Mouse (Mus musculus) 3T3-L1 (cell line): ENCODE results near the gene Ccm2l.

ENCODE experiments used
- DNase-seq: peaks from one replicate; pipeline ENCODE4 v3.0.0-alpha.2; 2015; ENCODE audit warnings: low read depth, low spot score

Ccm2l gene

DNA sequence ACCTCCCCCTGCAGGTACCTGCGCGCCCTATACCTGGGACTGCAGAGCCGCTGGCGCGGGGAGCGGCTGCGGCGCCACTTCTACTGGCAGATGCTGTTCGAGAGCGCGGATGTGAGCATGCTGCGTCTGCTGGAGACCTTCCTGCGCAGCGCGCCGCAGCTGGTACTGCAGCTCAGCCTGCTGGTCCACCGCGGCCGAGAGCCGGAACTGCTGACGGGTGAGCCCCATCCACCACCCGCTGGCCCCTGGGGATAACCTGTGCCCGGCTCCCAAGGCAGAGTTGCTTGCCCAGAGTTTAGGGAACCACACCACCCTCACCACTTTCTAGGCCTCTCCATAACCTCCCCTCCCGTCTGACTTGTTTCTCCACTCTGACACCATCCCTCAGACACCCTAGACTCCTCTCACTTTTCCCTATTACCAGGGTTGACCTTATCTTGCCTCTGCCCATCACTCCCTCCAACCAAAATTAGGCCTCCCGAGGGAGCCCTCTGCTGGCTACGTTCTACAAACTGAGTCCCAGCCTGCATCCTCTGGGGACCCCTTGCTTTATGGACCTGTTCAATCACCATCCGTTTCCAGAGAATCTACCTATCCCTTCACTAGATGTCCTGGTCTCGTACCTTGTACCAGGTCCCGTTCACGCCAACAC is 12.9 kb upstream of the Ccm2l start:
- DNase-seq, result no peak

DNA sequence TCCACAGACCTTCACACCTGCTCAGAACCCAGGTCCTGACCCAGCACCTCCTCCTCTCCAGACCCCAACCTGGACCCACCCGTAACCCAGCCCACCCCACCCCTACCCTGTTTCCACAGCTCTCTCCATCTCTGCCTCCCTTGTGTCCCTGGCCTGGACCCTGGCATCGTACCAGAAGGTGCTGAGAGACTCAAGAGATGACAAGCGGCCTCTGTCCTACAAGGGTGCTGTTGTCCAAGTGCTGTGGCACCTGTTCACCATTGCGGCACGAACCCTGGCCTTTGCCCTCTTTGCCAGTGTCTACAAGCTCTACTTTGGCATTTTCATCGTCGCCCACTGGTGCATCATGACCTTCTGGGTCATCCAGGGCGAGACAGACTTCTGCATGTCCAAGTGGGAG is 11.9 kb upstream of the Ccm2l start:
- DNase-seq, result no peak

DNA sequence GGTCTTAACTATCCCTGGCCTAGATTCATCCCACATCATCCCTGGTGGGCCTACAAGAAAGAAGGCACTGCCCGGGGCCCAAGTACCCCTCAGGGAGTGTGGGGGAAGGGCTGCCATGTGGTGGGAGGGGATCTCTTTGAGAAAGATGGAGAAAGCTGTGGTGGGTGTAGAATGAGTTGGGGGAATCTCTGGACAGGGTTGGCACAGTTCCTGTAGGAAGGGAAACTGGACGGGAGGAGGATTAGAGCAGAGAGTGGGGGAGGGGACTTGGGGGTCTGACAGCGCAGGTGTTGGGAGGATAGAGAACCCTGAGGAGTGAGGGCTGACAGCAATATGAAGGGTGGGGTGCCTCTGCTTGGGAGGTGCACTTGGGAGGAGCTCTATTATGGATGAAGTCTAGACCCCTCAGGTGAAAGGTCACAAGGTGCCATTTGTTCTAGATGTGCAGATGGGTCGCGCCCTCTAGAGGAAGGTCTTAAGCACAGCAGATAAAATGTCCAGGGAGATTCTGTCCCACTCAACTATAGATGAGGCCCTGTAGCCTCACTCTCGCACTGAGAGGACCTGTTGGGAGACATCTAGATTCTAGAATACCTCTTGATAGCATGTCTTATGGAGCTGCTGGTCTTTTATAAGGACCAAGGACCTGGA is 10.4 kb upstream of the Ccm2l start:
- no peak for DNase-seq

DNA sequence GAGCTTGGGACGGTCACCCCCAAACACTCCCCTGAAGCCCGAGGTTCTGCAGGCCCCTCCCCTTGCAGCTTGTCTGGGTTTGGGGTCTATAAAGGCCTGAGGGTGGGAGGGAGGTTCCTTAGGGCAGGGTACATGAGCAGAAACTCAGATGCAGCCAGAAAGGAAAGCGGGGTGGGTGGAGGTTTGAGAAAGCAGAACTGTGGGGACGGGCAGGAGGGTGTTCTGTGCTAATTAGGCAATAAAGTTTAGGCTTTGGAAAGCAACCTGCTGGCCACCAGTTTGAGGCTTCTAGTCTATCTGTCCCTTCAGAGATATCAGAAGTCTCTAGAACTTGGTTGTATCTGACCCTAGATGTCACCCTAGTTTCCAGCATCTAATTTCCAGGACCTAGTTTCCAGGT is 7.4 kb upstream of the Ccm2l start:
- no peak for DNase-seq

DNA sequence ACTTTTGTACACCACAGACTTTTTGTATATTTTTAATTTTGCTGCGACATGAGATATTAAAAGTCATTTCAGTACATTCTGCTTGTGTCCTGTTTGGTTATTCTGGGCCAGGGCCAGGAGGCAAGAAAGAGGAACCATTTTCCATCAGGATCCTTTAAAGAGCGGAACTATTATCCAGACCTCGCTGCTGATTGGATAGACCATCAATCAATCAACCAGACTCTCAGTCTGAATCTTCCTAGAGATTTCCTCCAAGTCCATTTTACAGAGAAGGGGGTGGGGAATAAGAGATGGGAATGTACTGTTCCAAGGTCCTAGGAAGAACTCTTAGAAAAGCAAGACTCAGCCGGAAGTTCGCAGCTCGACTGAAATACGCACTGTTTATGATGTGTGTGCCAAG is 5.5 kb upstream of the Ccm2l start:
- DNase-seq, result no peak

DNA sequence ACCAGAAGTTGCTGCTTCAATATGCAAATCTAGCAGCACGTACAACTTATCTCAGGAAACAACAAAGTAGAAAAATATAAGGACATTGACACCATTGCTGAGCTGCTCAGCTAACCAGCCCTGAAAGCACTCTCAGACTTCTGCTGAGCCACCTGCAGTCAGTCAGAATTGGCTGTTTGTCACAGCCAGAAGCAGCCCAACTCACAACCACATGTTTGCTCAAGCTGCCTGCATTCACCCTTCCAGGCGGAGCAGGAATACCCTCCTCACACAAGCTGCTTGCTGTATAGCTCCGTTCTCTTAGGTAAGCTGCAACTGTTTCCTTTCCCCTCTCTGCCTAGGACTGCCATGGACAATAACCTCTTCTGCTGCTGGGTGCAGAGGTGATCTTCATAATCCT is 2.4 kb upstream of the Ccm2l start:
- DNase-seq, result no peak

DNA sequence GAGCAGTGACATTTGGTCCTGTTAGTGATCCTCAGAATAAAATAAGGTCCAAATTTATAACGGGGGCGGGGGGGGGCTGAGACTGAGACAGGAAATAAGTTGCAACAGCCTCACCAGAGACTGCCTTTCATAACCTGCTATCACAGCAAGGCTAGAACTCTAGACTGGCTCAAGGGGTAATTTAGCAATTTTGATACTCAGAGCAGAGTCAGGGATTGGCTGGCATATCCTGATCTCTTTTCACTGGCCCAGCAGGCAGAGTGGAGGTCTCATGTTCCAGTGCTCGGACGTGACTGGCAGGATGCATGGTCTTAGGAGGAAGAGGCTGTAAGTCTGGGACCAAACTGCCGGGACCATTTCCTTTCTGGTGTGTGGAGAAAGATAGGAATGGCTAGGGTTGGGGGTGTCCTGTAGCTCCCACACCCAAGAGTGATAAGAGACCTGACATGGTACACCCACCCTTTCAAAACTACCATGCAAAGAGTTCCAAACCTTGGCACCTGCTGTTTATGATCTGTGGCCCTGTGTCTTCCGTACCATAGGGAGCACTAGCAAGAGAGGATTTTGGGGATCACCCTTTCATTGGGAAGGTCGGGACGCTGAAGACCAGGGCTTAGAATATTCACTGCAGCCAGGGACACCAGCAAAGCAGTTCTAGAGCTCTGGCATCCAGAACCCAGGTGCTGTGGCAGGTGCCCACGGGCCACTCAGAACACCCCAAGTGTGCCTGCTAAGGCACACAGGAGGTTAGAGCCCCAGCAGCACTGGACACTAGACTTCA is 1.4 kb upstream of the Ccm2l start:
- DNase-seq, result no peak

DNA sequence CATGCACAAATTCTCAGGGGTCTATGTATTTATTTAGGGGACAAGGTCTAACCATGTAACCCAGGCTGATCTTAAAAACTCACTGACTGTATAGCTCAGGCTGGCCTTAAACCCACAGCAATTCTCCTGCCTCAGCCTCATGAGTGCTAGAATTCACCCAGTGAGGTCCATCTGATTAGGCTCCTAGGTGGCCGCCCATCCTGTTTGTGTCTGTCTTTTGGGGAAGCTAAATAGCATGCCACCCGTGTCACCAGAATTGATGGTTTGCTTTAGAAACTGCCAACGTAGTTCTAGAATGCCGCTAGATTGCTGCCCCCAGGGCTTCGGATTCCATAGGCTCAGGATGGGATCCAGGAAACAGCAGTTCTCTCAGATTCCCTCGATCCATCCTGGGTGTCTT is 1.2 kb downstream of the Ccm2l start:
- DNase-seq, result no peak

DNA sequence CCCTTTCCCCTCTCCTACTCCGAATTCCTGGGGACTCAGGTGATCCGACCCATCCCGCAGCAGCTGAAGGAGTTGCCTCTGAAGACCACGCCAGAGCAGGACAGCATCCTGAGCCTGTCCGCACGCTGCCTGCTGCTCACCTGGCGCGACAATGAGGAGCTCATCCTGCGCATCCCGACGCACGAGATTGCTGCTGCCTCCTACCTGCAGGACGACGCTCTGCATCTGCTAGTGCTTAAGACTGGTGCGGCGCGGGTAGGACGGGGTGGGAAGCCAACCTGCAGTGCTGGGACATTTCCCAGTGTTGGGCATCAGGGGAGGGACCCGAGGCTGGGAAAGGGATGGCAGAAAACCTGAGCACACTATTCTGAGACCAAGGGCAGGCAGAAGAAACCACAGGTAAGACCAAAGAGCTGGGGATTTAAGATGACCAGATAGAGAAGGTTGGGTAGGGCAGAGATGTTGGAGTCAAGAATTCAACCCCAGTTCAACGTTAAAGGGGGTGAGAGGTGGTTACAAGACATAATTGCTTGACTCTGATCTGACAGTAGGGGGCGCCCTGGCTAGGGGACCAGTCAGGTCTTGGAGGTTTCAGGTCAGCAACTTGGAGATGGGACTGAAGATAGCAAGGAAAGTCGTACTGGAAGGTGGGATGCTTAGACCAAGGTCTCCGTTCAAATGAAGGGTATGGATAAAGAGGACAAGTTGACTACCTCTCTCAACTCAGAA is 5.2 kb downstream of the Ccm2l start:
- DNase-seq, result no peak

DNA sequence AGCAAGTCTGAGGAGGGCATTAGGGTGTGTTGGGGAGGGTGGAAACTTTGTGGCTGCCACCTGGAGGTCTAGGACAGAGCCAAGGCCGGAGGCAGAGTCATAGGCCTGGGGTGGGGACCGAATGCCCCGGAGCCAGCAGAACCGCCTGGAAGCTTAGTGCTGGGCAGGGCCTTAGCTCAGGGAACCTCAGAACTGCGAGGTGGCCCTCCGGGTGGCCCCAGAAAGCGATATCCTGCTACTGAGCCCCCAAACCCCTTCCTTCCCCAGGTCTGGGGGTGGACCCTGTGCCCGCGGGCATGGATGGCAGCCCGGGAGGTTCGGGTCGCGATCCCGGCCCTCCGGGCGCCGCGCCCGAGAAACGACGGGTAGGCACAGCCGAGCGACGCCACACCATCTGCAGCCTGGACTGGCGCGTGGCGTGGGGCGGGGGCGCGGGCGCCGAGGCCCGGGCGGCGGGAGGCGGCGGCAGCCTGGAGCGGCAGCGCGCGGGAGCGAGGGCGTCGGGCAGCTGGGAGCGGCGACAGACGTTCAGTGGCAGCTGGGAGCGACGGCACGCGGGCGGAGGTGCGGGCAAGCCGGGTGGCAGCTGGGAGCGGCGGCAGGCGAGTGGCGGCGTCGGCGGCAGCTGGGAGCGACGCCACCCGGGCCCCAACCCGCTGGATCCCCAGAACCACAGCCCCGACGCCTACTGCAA is 5.9 kb downstream of the Ccm2l start:
- no peak for DNase-seq

DNA sequence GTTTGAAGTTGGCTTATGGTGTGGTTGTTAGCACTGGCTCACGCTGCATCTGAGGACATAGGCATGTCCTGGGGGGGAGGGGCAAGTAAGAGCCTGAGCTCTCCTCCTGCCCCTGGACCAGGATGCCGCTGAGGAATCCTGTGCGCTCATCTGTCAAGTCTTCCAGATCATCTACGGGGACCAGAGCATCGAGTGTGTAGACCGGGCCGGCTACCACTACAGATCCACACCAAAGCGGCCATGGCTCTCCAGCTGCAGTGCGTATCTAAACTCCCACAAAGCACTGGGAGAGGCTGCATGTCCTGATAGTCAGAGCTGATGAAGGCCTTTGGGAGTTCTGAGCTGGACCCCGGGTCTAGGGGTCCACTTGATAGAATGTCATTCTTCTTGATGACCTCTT is 8.9 kb downstream of the Ccm2l start:
- DNase-seq, result no peak

DNA sequence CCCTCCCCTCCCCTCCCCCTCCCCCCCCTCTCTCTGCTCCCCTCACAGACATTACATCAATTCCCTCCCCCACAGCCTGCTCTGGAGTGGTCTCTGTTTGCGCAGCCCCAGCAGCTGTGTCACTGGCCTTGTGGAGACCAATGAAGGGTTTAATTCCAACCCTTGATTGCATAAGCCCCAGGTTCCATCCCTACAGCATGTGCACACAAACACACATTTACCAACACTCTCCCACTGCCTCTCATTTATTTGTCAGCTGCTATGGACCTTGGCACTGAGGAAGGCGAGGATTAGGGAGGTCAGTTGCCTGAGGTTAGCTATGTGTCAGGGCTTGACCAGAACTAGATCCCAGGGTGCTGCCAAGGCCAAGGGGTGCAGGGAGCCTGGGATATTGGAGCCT is 10.2 kb downstream of the Ccm2l start:
- DNase-seq, result no peak

DNA sequence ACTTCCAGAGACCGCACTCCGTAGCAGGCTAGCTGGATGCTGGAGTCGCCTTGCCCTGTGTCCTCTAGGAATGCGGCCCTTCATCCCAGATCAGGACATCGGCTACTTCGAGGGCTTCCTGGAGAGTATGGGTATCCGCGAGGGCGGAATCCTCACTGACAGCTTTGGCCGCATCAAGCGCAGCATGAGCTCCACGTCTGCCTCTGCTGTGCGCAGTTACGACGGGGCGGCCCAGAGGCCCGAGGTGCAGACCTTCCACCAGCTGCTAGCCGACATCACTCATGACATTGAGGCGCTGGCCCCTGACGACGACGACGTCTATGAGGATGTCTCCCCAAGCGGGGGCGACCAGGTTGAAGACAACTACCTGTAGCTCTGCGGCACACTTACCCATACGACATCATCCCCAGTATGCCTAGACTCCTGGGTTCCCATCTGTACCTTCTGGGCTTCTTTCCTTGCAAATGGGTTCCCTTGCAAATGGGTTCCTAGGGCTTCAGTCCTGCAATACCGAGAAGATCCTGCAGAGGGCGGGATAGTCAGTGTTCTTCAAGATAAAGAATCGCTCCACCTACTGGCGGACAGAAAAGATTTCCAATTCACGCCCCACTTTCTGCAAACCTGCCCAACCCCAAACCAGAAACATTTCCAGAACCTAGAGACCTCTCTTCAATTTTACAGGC is 15.2 kb downstream of the Ccm2l start:
- DNase-seq, result peak; percentile 97

DNA sequence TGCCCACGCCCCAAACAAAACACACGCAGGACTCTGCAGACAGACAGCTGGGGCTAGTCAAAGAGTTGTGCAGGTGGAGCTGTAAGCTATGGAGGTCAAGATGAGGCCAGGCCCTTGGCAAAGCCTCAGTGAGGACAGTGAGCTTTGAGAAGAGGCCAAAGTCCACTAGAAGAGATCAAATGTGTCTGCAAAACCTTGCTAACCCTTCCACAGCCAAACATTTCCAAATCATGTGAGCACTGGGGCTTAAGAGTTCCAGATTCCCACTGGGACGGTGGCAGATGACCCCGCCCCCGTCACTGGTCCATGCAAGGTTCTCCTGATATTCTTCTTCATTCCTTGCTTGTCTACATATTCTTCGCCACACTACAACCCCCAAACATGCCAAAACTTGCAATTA is 16.1 kb downstream of the Ccm2l start:
- DNase-seq, result no peak

DNA sequence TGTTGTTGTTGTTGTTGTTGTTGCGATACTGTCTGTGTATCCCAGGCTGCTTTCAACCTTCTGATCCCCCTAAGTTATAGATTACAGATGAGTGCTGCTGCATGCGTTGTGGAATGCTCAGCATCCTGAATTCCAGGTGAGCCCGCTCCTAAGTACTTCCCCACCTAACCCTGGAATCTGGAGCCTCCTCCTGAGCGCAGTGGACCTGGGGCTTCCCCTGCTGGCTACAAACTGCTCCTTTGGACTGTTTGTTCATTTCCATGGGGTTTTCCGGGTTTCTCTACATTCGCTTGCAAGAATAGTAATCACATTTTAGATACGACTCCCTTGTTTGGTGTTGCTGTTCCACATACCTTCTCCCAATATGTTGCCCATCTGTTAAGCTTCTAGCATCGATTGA is 17.5 kb downstream of the Ccm2l start:
- no peak for DNase-seq

DNA sequence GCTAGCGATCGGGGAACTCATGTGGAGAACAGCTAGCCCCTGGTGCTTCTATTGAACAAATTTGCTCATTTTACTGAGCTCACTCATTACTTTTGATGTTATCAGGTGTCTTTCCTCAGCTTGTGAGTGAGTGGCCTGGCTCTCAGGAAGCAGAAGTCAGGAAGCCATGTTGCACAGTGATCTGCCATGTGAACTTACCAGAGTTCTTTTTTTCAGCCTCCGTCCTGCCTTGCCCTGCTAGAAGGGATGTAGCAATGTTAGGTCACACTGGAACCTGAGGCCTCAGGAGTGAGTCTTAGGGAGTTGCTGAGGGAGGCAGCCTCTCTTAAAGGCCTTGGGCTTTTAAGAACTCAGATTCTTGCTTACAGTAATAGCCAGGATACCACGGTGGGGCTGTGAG is 18.1 kb downstream of the Ccm2l start:
- DNase-seq, result no peak

DNA sequence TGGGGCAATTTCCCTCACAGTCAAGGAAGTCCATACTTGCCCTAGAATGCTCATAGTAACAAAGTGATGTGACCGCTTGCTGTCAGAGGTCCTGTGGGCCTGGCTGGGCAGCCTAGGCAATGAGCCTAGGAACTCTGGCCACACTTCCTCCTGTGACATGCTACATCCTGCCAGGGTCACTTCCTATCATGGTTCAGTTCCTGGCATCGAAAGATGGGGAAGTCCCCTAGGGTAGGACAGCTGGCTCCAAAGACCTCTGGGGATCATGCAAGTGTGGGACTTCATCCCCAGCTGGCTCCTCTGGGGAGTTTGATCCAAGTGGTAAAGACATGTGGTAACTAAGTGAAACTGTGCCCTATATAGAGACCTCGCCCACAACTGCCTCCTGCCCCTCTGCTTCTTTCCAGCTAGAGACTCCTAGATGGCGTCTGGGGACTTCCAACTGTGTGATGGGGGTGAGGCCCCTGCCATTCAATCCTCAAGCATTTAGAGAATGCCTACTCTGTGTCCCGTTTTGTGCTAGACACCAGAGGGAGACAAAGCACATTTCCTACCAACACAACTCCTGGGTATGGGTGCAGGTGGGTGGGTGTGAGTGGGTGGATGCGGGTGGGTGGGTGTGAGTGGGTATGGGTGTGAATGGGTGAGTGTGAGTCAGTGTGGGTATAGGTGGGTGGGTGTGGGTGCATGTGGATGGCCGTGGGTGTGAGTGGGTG is 18.7 kb downstream of the Ccm2l start:
- no peak for DNase-seq

DNA sequence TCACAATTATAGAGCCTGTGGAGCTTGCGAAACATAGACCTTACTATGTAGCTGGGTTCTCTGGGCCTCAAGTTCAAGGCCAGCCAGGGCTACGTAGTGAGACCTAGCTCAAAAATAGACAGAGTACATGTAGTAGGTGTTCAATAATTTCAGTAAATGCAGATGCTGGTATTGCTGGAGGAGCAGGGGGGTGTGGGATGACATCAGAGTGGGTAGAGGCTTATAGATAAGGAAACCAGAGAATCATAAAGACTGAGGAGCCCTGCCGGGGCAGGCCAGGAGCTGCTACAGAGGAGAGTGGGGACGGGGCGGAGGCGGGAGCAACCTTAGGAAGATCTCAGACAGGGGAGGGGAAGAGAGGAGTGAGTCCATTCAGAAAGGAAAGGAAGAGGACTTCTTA is 19.8 kb downstream of the Ccm2l start:
- no peak for DNase-seq

DNA sequence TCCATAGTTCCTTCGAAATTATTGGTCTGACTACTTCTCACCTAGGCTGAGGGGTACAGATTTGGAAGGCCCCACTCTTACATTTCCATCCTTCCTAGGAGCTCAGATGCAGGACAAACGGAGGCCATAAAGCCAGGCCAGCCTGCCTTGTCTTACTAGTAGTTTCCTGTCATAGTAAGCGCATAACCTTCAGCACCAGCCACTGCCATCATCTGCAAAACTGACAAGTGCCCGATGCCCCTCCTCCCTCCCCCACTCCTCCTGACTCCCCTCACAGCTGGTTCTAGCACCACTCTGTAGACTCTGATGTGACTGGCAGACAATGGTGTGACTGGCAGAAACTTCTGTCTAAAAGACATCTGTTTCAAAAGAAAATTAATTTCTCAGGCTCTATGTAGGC is 20.4 kb downstream of the Ccm2l start:
- no peak for DNase-seq

DNA sequence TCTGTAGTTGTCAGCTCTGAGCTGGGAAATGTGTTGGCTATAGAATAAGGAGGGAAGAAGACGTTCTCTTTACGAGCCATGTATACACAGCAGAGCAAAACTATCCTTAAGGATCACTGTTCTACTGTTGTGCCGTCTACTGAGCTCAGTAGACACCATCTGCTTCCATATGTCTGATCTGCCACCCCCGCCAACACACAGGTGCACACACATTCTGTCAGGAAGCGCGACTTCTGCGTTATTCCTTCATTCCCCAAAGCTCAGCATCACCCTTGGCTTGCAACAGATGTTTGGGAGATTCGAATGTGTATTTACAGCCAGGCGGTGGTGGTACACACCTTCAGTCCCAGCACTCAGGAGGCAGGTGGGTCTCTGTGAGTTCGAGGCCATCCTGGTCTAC is 21.3 kb downstream of the Ccm2l start:
- DNase-seq, result no peak

DNA sequence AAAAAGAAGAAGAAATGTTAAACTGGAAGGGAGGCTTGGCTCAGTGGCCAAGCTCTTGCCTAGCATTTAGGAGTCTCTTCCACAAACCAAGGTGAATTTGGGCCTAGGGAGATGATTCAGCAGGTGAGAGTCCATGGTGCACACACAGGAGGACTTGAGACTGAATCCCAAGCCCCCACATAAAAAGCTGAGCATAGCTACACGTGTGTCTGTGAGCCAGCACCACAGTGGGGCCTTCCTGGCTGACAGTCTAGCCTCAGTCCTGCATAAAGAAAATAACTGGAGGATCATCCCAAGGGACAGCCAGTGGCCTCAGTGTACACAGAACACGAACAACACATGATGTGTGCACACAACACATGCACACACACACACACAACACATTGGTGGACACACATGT is 23.6 kb downstream of the Ccm2l start:
- no peak for DNase-seq
